Mouse (Mus musculus) thymus, postnatal 25 days (tissue): Measurements from ENCODE around the gene Cacnb1.

Experiments used
- DNase-seq: peaks from one replicate; pipeline ENCODE4 v3.0.0; 2022

Cacnb1 gene

DNA sequence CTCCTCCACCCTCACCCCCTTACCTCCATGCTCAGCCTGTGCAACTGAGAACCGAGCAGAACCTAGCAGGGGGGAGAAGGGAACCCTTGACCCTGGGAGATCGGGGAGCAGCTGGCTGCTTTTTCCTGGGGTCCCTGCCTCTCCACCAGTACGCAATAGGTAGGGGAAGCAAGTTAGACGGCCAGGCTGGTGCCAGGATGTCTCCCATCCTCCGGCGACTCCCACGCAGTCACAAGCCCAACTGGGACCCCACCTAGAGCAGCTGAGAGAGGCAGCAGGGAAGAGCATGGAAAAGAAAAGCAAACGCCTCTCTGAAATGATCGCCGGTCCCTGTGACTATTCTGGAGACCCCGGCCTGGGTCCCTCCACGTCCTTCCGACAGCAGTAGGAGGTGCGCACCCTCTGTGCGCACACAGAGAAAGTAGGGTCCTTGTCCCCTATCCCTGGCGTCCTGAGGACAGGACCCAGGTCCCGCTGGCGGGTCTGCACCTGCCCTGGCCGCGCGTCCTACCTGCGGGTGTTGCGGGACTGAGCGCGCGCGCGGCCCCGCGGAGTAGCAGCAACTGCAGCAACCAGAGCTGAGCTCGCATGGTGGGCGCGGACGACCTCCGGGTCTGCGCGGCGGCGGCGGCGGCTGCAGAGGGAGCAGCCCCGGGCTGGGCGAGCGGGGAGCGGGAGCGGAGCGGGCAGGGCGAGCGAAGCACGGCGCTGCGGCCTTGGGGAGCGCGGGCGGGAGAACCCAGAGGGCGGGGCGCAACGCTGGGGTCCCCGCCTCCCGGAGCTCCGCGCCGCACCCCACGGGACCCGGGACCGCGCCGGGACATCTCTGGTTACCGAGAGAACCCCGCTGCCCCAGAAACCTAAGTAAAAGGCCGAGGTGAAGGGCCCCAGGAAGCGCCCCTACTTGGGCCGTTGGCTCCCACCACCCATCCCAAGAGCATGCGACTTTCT is 36.8 kb downstream of the Cacnb1 start, which contains the start of gene Plxdc1:
Plxdc1 (minus strand) TSS at position 718 of the 951 bp plus-strand sequence.
- peak; percentile 79 for DNase-seq

DNA sequence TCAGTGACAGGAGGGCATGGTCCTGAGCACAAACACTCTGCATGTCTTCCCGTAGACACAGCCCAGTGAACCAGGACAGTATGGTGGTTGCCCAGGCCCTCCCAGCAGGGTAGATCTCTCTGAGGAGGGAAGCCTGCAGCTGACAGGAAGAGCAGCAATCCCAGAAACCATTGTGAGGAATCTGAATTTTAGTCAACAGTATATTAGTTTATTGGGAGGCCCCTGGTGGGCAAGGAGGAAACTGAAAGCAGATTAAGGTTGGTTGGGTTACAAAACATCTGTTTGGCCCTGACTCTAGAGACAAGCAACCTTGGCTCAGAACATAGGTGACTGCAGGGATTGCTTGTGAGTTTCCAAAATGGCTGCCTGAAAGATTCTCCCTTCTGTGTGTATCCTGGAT is 38.9 kb downstream of the Cacnb1 start:
- DNase-seq, result peak; percentile 45

DNA sequence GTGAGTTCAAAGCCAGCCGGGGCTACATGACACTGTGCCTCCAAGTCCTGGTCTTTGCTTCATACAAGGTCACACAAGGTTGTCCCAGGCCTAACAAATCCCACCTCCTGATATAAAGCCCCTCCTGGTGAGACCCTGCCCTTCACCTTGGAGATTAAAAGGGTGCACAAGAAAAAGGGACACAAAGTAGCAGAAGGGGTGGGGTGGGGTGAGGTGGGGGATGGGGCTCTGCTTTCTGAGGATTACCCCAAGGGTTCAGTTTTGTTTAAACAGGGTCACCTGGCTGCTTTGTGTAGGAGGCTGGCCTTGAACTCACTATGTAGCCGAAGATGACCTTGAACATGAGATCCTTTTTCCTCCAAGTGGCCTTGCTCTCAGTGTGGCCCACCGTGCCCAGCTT is 39.3 kb downstream of the Cacnb1 start:
- DNase-seq, result no peak

DNA sequence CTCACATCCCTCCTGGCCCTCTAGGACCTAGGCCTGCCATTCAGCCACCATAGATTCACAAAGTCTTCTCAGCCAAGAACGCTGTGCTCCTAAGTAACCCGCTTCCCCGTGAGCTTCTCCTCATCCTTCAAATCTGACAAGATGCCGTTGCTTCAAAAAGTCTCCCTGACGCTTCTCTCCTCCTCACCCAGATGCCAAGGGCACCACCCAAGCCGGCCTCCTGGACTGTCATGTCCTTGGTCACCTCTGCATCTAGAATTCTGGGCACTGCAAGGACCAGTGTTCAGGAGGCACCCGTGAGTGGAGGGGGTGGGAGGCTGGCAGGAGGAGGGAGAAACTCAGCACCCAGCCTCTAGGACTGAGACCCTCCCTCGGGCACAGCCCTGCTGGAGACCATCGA is 40.1 kb downstream of the Cacnb1 start:
- DNase-seq, result no peak

DNA sequence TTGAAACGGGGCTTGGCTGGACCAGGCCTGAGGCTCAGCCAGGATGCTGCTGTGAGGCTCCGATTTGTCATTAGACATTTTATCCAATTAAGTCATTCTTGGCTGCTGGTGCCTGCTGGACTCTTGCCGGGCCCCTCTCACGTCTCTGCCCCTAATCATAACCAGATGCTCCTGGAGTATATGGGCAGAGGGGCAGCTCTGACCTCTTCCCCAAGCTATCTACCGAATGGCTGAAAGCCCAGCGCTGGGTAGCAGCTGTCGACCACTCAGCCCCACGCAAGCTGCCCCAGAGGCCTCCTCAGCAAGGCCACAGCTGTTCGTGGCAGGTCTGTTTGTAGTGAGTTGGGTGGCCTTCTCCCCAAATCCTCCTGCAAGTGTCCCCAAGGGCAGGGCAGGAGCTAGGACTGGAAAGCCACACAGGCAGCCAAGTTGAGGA is 42.3 kb downstream of the Cacnb1 start:
- no peak for DNase-seq

DNA sequence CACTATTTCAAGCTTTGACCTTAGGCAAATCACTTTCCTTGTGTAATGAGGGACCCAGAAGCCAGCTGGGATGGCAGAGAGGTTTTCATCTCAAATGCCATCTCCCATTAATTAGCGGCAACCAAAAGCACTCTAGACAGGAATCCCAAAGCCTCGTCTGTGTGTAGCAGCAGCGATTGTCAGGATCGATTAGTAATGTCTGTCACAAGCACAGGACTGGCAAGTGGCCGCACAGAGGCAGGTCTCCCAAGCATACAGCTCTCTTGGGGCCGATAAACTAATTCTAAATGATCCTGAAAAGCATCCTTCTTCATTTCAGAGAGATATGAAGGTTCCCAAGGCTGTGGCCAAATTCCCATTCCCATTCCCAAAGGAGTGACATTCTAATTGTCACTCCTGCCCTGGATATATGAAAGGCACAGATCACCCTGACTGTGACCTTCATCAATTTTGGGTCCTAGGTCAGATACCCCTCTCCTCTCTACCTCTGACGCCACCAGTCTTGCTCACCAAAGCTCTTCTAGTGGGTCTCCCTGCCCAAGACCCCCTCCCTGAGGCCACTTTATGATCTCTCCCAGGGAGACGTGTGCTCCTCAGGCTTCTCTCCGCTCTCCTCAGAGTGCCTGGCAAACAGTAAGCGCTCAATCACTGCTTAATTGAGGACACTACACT is 42.9 kb downstream of the Cacnb1 start:
- DNase-seq, result no peak

DNA sequence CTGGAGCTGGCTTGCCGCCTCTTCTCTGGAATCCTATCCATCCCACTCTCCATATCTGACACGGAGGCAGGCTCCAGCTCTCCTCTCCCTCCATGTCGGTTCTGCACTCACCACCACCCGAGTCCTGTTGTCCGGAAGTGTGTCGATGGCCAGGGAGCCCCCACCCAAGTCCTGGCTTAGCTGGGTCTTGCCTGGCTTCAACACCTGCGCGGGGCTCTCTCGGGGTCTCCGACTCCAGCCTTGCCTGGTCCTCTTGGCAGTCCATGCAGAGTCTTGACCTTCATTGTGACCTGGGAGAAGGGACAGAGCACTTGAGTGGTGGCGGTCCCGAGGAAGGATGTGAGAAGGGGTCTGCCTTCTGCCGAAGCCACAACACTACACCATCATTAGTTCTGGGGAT is 44.4 kb downstream of the Cacnb1 start:
- DNase-seq, result no peak

DNA sequence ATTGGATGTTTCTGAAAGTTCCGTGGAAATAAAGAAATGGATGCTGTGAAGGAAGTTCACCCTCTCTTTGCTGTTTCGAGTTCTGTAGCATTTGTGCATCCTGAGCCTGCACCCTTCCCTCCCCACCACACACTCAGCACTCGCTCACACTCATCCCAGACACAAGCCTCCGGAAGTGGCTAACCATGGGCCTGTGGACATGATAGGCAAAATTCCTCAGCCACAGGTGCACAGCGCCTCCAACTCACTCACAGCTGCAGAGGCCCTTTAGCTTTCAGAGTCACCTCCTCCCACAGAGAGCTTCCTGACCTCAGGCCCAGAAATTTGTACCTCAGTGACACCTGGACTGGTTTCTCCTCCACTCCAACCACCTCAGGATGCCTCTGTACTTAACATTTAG is 45.0 kb downstream of the Cacnb1 start:
- DNase-seq, result peak; percentile 78

DNA sequence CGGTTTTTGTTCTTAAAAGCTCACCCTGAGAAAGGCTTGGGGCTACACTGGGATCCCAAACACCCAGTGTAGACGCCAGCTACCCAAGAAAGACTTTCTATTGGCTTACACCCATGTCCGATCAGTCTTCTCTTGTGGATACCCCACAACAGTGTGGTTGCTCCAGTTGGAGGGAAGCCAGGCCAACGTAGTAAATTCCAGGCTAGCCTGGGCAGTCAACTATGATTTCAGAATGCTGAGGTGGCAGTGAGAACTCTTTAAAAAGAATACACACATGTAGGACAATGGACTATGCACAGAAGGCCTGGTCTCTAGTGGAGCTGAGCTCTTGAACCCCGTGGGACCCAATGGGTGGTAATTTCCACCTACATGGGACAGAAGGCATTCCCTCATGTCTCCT is 48.1 kb downstream of the Cacnb1 start:
- no peak for DNase-seq

DNA sequence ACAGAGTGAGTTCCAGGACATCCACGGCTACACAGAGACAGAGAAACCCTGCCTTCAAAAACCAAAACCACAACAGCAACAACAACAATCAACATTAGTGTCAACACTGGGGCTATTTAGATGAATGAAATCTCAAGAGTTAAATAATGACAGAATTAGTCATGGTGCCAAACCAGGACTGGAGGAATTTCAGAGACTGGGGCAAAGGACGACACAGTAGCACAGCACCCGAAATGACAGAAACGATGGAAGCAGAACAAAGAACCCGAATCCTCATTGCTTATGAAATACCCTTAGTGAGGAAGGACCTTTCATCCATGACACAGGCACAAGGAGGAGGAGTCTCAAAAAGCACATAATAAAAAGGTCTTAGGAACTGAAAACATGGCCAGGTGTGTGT is 48.7 kb downstream of the Cacnb1 start:
- DNase-seq, result no peak

DNA sequence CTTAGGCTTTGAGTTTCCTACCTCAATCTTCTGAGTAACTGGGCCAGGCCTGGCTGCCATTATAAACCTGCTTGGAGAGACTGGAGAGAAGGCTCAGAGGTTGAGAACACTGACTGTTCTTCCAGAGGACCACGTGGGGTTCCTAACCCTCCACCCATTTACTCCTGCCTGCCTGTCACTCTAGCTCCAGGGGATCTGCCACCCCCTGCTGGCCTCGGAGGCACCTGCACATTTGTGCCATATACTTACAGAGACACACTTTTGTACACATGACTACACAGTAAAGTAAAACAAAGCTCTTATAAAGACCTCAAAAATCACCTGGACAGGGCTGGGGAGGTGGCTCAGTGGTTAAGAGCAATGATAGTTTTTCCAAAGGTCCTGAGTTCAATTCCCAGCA is 50.4 kb downstream of the Cacnb1 start:
- peak; percentile 46 for DNase-seq

DNA sequence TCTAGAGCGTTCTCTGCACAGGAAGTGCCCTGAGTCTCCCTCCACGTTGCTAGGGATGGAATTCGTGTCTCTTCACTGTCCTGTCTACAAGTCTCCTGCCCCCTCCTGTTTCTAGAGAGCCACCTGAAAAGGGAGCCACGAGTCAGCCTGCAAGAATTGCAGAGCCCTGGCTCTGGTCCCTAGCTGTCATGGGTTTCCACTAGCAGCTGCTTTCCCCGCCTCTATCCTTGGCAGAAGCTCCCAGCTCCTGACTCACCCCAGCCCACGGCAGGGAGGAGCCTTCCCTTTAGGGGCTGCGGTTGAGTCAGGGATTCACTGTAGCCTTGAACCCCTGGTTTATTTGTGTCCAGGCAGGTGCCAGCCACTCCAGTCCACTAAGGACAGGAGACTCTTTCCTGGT is 51.6 kb downstream of the Cacnb1 start:
- DNase-seq, result no peak

DNA sequence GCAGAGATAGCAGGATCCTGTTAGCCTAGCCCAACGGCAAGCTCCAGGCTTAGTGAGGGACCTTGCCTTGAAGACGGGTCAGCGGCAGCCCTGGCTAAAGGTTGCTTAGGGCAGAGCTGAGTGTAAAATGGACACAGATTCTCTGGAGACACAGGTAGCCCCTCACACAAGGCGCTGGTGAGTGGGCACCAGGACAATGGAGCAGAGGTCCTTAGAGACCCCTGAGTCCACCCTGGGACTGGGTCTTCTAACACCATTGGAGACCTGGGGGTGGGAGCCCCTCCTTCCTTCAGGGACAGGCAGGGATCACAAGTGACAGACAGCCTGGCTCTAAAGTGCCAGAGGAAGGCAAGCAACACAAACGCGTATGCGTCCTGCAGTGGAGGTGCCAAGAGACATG is 52.1 kb downstream of the Cacnb1 start:
- no peak for DNase-seq

DNA sequence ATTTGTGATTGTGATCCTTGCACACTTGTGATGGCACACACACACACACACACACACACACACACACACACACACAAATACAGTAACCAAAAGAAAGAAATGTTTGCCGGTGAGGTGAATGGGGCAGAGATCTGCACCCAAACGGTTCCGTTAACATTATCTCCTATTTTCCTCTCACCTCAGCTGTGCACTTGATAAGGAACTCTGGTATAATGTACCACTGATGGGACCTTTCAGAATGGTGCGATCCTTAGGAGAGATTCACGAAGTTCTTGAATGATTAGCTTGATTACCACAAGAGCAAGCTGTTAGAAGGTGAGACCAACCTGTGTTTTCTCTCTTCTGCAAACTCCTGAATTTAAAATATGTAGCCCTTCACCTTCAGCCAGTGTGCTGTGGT is 54.4 kb downstream of the Cacnb1 start:
- no peak for DNase-seq

DNA sequence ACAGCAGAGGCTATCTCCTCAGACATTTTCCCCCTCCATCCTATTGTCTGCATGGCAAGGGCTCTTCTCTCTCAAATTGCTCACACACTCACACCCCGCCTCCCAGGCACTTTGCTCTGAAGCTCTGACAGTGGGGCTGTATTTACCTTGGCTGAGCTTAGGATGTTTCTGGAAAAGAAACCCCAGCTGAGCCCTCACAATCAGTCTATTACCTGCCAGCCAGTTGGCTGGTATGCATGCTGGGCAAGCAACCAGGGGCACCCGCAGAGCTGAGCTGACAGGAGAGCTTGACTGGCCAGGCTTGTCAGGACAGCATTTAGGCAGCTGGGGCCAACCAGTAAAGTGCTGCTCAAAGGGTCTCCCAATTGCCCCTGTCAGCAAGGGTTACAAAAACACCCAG is 55.7 kb downstream of the Cacnb1 start:
- DNase-seq, result no peak

DNA sequence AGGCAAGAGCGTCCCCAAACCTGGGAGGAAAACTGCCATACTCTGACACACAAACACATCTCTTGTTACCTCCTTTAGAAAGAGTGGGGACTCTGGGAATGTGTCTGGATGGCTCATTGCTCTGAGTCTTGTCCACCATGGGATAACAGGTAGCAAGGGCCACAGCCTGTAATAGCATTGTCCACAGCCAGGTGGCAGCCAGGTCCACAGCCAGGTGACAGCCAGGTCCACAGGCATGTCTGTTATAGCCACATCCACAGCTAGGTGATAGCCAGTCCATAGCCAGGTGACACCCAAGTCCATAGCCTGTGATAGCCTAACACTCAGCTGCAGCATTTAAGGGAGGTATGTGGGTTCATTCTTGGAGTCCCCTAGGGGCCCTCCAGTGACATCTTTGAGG is 61.9 kb downstream of the Cacnb1 start:
- DNase-seq, result peak; percentile 37

DNA sequence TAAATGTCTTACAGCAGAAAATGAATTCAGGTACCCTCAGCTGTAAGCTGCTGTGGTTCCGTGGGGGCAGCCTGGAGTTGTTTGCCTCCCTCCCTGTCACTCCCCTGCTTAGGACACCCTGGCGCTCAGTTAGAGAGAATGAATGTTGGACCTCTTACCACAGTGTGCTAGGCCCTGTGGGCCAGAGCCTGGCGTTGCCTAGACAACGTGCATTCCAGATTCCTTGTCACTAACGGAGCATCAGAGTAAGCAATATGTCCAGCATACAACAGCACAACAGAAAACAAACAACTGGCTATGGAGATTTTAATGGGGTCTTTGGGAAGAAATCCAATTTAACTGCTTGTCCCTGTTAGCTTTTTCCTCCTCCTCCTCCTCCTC is 63.5 kb downstream of the Cacnb1 start:
- DNase-seq, result no peak

DNA sequence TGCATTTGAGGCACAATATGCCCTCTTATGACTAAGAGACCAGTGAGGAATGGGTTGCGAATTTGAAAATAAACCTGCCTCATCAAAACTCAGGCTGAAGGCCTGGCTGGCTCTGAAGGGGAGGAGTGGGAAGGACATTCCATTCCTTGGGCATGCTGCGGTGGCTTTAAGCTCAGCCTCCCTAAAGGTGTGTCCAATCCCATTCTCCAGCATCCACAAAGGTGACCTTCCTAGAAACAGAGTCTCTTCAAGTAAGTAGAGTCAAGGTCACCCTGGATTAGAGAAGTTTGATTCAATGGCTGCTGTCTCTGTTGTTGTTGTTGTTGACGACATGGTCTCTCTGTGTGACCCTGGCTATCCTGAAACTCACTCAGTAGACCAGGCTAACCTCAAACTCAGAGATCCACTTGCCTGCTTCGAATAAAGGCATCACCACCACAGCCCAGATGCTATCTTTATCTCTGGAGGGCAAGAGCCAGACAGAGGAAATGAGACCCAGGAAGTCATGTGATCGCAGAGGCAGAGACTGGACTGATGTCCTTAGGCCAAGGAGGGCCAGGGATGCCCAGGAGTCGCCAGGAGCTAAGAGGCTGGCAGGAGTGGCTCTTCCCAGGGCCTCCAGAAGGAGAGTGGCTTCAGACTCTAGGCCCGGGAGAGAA is 64.1 kb downstream of the Cacnb1 start:
- no peak for DNase-seq

DNA sequence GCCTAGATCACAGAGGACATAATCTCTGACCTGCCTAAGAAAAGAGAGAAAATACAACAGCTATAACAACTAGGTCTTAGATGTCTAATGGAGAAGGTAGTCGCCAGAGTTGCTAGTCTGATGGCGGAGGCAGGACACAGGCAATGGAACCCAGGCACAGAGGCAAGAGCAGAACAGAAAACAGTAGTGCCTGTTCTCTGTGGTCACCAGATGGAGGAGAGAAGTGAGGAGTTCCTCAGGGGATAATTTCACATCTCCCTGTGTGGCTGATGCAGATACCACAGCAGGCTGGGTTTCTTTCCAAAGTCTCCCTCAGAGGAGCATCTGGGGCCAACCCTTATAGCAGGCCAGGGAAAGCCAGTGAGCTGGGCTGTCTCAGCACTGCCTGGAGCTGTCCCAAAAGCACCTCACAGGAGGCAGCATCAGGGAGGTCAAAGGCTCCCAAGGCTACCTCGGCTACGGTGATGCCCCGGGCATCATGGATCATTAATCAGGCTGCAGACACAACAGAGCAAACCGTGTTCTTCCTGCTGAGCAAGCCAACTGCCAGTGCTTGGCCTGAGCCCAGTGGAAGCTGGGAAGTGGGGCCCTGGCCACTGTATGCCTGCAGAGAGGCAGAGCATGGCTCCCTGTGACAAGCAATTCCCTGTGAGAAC is 65.8 kb downstream of the Cacnb1 start:
- DNase-seq, result no peak

DNA sequence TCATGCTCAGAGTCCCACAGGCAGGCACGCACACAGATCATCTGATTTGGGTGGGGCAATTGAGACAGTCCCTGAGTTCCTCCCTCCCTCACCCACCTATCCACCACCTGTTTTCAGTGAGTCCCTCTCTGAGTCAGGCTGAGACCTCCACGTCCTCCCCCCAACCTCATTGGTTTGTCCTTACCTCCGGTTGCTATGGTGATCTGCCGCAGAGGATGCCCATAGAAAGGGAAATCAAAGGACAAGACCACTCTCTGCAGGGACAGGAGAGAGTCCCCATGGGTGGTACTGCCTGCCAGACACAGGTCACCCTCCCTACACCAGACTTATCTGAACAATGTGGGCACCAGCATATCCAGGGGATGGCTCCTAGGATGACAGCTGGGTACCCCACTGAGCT is 66.9 kb downstream of the Cacnb1 start:
- DNase-seq, result no peak

DNA sequence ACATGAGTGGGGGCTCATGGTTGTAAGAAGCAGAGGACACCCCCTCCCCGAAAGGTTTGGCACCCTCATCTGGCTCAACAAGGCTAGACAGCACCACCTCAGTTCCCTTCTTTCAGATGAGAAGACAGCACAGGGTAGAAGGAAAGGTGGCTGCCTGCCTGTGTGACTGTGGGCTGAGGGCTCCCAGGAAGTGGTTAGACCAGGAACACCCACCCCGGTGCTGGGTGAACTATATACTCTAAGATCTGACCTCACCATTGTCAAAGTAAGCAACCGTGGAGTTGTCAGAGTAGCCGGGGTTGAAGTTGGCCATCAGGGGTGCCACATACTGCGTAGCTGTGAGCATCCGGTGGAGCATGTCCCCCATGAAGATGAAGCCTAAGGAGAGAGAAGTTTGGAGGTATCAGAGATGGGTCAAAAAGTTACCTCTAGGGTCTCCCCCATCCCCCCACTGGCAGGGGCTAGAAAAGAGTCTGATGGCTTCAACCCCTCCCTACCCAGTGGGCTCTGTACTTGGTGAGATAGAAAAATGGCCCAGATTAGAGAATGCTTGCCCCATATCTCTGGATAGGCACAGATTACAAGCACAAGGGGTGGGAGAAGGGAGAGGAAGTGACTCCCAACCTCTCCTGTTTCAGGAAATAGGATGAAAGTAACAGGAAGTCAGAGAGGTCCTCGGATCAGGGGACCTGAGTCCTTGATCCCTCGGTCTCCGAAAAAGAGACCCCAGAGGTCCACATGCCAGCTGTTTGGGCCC is 67.5 kb downstream of the Cacnb1 start:
- DNase-seq, result peak; percentile 72

DNA sequence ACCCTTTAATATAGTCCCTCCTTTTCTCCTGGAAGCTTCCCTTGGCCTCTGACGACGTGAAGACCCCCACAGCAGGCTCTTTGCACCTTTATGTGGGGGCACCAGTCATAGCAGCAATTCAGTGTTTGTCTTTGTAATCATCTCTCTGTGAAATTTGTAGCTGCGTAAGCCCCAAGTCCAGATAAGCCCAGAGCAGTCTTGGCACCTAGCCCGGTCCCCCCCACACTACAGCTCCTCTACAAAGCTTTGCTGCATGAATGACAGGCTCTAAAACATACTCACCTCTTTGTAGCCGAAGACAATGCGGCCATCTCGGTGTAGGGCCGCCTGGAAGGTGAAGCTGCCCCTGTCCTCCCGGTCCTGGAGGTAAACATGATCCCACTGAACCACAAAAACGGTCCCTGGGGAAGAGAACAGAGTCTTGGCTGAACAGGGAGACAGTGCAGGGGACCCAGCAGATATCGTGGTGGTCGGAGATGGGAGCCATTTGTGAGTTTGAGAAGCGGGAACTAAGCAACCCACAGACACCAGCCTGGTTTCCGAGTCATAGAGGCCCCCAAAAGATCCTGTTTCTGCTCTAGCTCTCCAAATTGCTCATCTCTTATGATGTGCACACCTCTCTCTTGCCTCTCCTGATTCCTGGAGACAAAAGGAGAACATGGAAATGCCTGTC is 68.2 kb downstream of the Cacnb1 start:
- DNase-seq, result no peak
